Mouse (Mus musculus): Measurements from ENCODE around the gene Ptgdr2.

Ptgdr2 gene

GRCm38 (mm10) chr19:10975187-10975586, 38.2 kb downstream of the Ptgdr2 start:
- no peak for DNase-seq (ENCODE audit: low spot score in 2 of 2)

GRCm38 (mm10) chr19:10976318-10976717, 39.4 kb downstream of the Ptgdr2 start:
- peak in 1 of 2 experiments; percentile 18 for DNase-seq (ENCODE audit: low spot score in 2 of 2)

GRCm38 (mm10) chr19:10979184-10980168, 42.5 kb downstream of the Ptgdr2 start:
- DNase-seq (ENCODE audit: low spot score in 2 of 2): peak; percentile 70 to 78

- no peak for DNase-seq (ENCODE audit: low spot score in 2 of 2)
These were observed 43.2 kb downstream of the Ptgdr2 start for GRCm38 (mm10) chr19:10980210-10980609.

- DNase-seq (ENCODE audit: low spot score in 2 of 2): no peak
These were observed 46.2 kb downstream of the Ptgdr2 start for GRCm38 (mm10) chr19:10983146-10983545.

GRCm38 (mm10) chr19:10984551-10984950, 47.6 kb downstream of the Ptgdr2 start:
- no peak for DNase-seq (ENCODE audit: low spot score in 2 of 2)

GRCm38 (mm10) chr19:10985889-10986288, 48.9 kb downstream of the Ptgdr2 start:
- no peak for DNase-seq (ENCODE audit: low spot score in 2 of 2)

- no peak for DNase-seq (ENCODE audit: low spot score in 2 of 2)
These were observed 51.6 kb downstream of the Ptgdr2 start for GRCm38 (mm10) chr19:10988563-10988962.

- no peak for DNase-seq (ENCODE audit: low spot score in 2 of 2)
These were observed 53.8 kb downstream of the Ptgdr2 start for GRCm38 (mm10) chr19:10990751-10991150.

GRCm38 (mm10) chr19:10991911-10992310, 55.0 kb downstream of the Ptgdr2 start:
- DNase-seq (ENCODE audit: low spot score in 2 of 2): no peak

All from right cerebral cortex, adult 2 months (tissue).